Mouse (Mus musculus): ENCODE data around the gene Tbx3. TPM values are rescaled to one million over a fixed set of nuclear protein-coding genes. Genes with fewer than 3 reads are reported as not detected.

Gene Tbx3
- polyA plus RNA-seq (2016; fragmentation: Nextera tagmentation; extraction: Ambion mirVana), result 2.1 and 2.2 TPM in 2 replicates

- peaks cover 97% of the 10 kb centered on the region for H3K27me3 ChIP-seq
- peak within 1 kb of the TSS; percentile 54 for H3K4me2 ChIP-seq (replicated peaks)
- H3K27ac ChIP-seq (replicated peaks), result no peak within 1 kb of the TSS
- no peaks in the 10 kb centered on the region for H3K9me3 ChIP-seq
- under 1% methylated on average over 43 of the region's 43 CpGs for WGBS
- H3K4me3 ChIP-seq, result peak within 1 kb of the TSS; percentile 32
- H3K36me3 ChIP-seq, result no peaks in the 10 kb centered on the region
- H3K9ac ChIP-seq (replicated peaks), result peak within 1 kb of the TSS; percentile 37
- peak; percentile 95 for ATAC-seq (ENCODE audit: low FRiP score, low read depth)
- H3K4me1 ChIP-seq, result peaks cover 10% of the 10 kb centered on the region
Observed at GRCm38 (mm10) chr5:119670566-119671108, at the start of gene Tbx3. Gene Tbx3, plus strand, starts transcription at chr5:119670669.

- no peaks in the 10 kb centered on the region for H3K36me3 ChIP-seq
- WGBS, result 64% methylated on average over 1 of the region's 1 CpGs
- peaks cover 78% of the 10 kb centered on the region for H3K27me3 ChIP-seq
- no peak overlapping the region for H3K27ac ChIP-seq (replicated peaks)
- H3K4me3 ChIP-seq, result no peak overlapping the region
- no peaks in the 10 kb centered on the region for H3K9me3 ChIP-seq
- H3K4me1 ChIP-seq, result peaks cover 9% of the 10 kb centered on the region
- H3K4me2 ChIP-seq (replicated peaks), result no peak overlapping the region
- no peak for ATAC-seq (ENCODE audit: low FRiP score, low read depth)
- no peak overlapping the region for H3K9ac ChIP-seq (replicated peaks)
Observed at GRCm38 (mm10) chr5:119622076-119622475, 48.4 kb upstream of the Tbx3 start.

GRCm38 (mm10) chr5:119624554-119624953, 45.9 kb upstream of the Tbx3 start:
- H3K4me3 ChIP-seq, result no peak overlapping the region
- 46% methylated on average over 1 of the region's 1 CpGs for WGBS
- H3K9me3 ChIP-seq, result no peaks in the 10 kb centered on the region
- ATAC-seq (ENCODE audit: low FRiP score, low read depth), result no peak
- no peak overlapping the region for H3K27ac ChIP-seq (replicated peaks)
- no peaks in the 10 kb centered on the region for H3K36me3 ChIP-seq
- peaks cover 89% of the 10 kb centered on the region for H3K27me3 ChIP-seq
- H3K4me2 ChIP-seq (replicated peaks), result no peak overlapping the region
- H3K9ac ChIP-seq (replicated peaks), result no peak overlapping the region
- H3K4me1 ChIP-seq, result peaks cover 9% of the 10 kb centered on the region

- no peak for ATAC-seq (ENCODE audit: low FRiP score, low read depth)
- H3K27ac ChIP-seq (replicated peaks), result no peak overlapping the region
- no peak overlapping the region for H3K9ac ChIP-seq (replicated peaks)
- 1% methylated on average over 13 of the region's 13 CpGs for WGBS
- H3K27me3 ChIP-seq, result peaks cover 90% of the 10 kb centered on the region
- peaks cover 9% of the 10 kb centered on the region for H3K4me1 ChIP-seq
- no peak overlapping the region for H3K4me2 ChIP-seq (replicated peaks)
- no peaks in the 10 kb centered on the region for H3K36me3 ChIP-seq
- no peaks in the 10 kb centered on the region for H3K9me3 ChIP-seq
- H3K4me3 ChIP-seq, result no peak overlapping the region
Observed at GRCm38 (mm10) chr5:119625603-119626002, 44.9 kb upstream of the Tbx3 start.

- peaks cover 9% of the 10 kb centered on the region for H3K4me1 ChIP-seq
- ATAC-seq (ENCODE audit: low FRiP score, low read depth), result no peak
- H3K9me3 ChIP-seq, result no peaks in the 10 kb centered on the region
- no peak overlapping the region for H3K4me2 ChIP-seq (replicated peaks)
- H3K27me3 ChIP-seq, result peaks cover 90% of the 10 kb centered on the region
- no peak overlapping the region for H3K4me3 ChIP-seq
- no peaks in the 10 kb centered on the region for H3K36me3 ChIP-seq
- H3K27ac ChIP-seq (replicated peaks), result no peak overlapping the region
- 4% methylated on average over 9 of the region's 9 CpGs for WGBS
- H3K9ac ChIP-seq (replicated peaks), result no peak overlapping the region
Observed at GRCm38 (mm10) chr5:119626154-119626553, 44.3 kb upstream of the Tbx3 start.

GRCm38 (mm10) chr5:119626662-119627061, 43.8 kb upstream of the Tbx3 start:
- Histone ChIP-seq H3K4me3 (peak overlapping the region; percentile 1; the same call in 1 of the 2 replicates), H3K27me3 (peaks cover 90% of the 10 kb centered on the region), H3K4me2 (replicated peaks) (peak overlapping the region; percentile 19), H3K27ac (replicated peaks) (no peak overlapping the region), H3K9ac (replicated peaks) (no peak overlapping the region), H3K4me1 (peaks cover 9% of the 10 kb centered on the region), H3K36me3 (no peaks in the 10 kb centered on the region), H3K9me3 (no peaks in the 10 kb centered on the region)
- WGBS, result under 1% methylated on average over 22 of the region's 22 CpGs
- no peak for ATAC-seq (ENCODE audit: low FRiP score, low read depth)

GRCm38 (mm10) chr5:119628100-119628499, 42.4 kb upstream of the Tbx3 start:
- WGBS, result 70% methylated on average over 3 of the region's 3 CpGs
- Histone ChIP-seq H3K27ac (replicated peaks) (no peak overlapping the region), H3K9me3 (no peaks in the 10 kb centered on the region), H3K4me3 (no peak overlapping the region), H3K9ac (replicated peaks) (no peak overlapping the region), H3K4me1 (peaks cover 9% of the 10 kb centered on the region), H3K36me3 (no peaks in the 10 kb centered on the region), H3K27me3 (peaks cover 78% of the 10 kb centered on the region), H3K4me2 (replicated peaks) (no peak overlapping the region)
- ATAC-seq (ENCODE audit: low FRiP score, low read depth), result no peak

GRCm38 (mm10) chr5:119628746-119629327, 41.6 kb upstream of the Tbx3 start:
- Histone ChIP-seq H3K4me3 (no peak overlapping the region), H3K27me3 (peaks cover 70% of the 10 kb centered on the region), H3K9me3 (no peaks in the 10 kb centered on the region), H3K9ac (replicated peaks) (no peak overlapping the region), H3K27ac (replicated peaks) (no peak overlapping the region), H3K36me3 (no peaks in the 10 kb centered on the region), H3K4me2 (replicated peaks) (no peak overlapping the region), H3K4me1 (peaks cover 9% of the 10 kb centered on the region)
- ATAC-seq (ENCODE audit: low FRiP score, low read depth), result no peak
- 24% methylated on average over 9 of the region's 12 CpGs for WGBS

- Histone ChIP-seq H3K4me3 (no peak overlapping the region), H3K9ac (replicated peaks) (no peak overlapping the region), H3K36me3 (no peaks in the 10 kb centered on the region), H3K9me3 (no peaks in the 10 kb centered on the region), H3K27me3 (peaks cover 27% of the 10 kb centered on the region), H3K4me1 (no peaks in the 10 kb centered on the region), H3K27ac (replicated peaks) (no peak overlapping the region), H3K4me2 (replicated peaks) (no peak overlapping the region)
- 95% methylated on average over 4 of the region's 4 CpGs for WGBS
- no peak for ATAC-seq (ENCODE audit: low FRiP score, low read depth)
Observed at GRCm38 (mm10) chr5:119633581-119633980, 36.9 kb upstream of the Tbx3 start.

- no peak overlapping the region for H3K9ac ChIP-seq (replicated peaks)
- no peaks in the 10 kb centered on the region for H3K4me1 ChIP-seq
- no peak overlapping the region for H3K4me3 ChIP-seq
- H3K36me3 ChIP-seq, result no peaks in the 10 kb centered on the region
- no peaks in the 10 kb centered on the region for H3K9me3 ChIP-seq
- no peak overlapping the region for H3K4me2 ChIP-seq (replicated peaks)
- H3K27ac ChIP-seq (replicated peaks), result no peak overlapping the region
- peaks cover 15% of the 10 kb centered on the region for H3K27me3 ChIP-seq
- 66% methylated on average over 2 of the region's 2 CpGs for WGBS
- no peak for ATAC-seq (ENCODE audit: low FRiP score, low read depth)
Observed at GRCm38 (mm10) chr5:119634861-119635260, 35.6 kb upstream of the Tbx3 start.

GRCm38 (mm10) chr5:119638300-119638699, 32.2 kb upstream of the Tbx3 start:
- Histone ChIP-seq H3K4me2 (replicated peaks) (no peak overlapping the region), H3K9me3 (no peaks in the 10 kb centered on the region), H3K27ac (replicated peaks) (no peak overlapping the region), H3K9ac (replicated peaks) (no peak overlapping the region), H3K36me3 (no peaks in the 10 kb centered on the region), H3K4me1 (no peaks in the 10 kb centered on the region), H3K27me3 (peaks cover 16% of the 10 kb centered on the region), H3K4me3 (no peak overlapping the region)
- WGBS, result 74% methylated on average over 12 of the region's 12 CpGs
- no peak for ATAC-seq (ENCODE audit: low FRiP score, low read depth)

- no peaks in the 10 kb centered on the region for H3K36me3 ChIP-seq
- no peak overlapping the region for H3K9ac ChIP-seq (replicated peaks)
- H3K4me2 ChIP-seq (replicated peaks), result no peak overlapping the region
- H3K27ac ChIP-seq (replicated peaks), result no peak overlapping the region
- no peak for ATAC-seq (ENCODE audit: low FRiP score, low read depth)
- 76% methylated on average over 9 of the region's 9 CpGs for WGBS
- H3K4me1 ChIP-seq, result no peaks in the 10 kb centered on the region
- no peaks in the 10 kb centered on the region for H3K9me3 ChIP-seq
- peaks cover 21% of the 10 kb centered on the region for H3K27me3 ChIP-seq
- H3K4me3 ChIP-seq, result no peak overlapping the region
Observed at GRCm38 (mm10) chr5:119641094-119641493, 29.4 kb upstream of the Tbx3 start.

- Histone ChIP-seq H3K4me3 (no peak overlapping the region), H3K9ac (replicated peaks) (no peak overlapping the region), H3K4me1 (no peaks in the 10 kb centered on the region), H3K27me3 (peaks cover 22% of the 10 kb centered on the region), H3K36me3 (no peaks in the 10 kb centered on the region), H3K9me3 (no peaks in the 10 kb centered on the region), H3K4me2 (replicated peaks) (no peak overlapping the region), H3K27ac (replicated peaks) (no peak overlapping the region)
- ATAC-seq (ENCODE audit: low FRiP score, low read depth), result no peak
- WGBS, result 31% methylated on average over 3 of the region's 3 CpGs
Observed at GRCm38 (mm10) chr5:119641714-119642113, 28.8 kb upstream of the Tbx3 start.

Data from midbrain, embryonic 12.5 days (tissue).